Mouse (Mus musculus) neural tube, embryonic 11.5 days (tissue): ENCODE data around the gene Sp6. TPM values are rescaled to one million over a fixed set of nuclear protein-coding genes. Genes with fewer than 3 reads are reported as not detected.

ENCODE experiments used
- ATAC-seq: fragments of 200-750 bp; cut with Nextera tagmentation; 2 replicates; pipeline ENCODE4 v1.8.0; 2017; ENCODE audit warnings: moderate number of reproducible peaks, mild to moderate bottlenecking, moderate TSS enrichment, moderate library complexity; ENCODE audit not compliant: insufficient read depth, low FRiP score, low TSS enrichment
- DNase-seq: peaks from one replicate; pipeline ENCODE4 v3.0.0-alpha.2; 2015; ENCODE audit warnings: low spot score
- H3K27ac ChIP-seq: fragments of 300-500 bp; sonication (generic); 2 replicates; pipeline ENCODE4 v1.5.1; 2014; ENCODE audit warnings: low read depth, mild to moderate bottlenecking, low read length
- H3K27me3 ChIP-seq: fragments of 300-500 bp; sonication (generic); 2 replicates; pipeline ENCODE4 v1.6.1; 2014; ENCODE audit warnings: mild to moderate bottlenecking, low read length, mixed read lengths; ENCODE audit not compliant: control insufficient read depth, insufficient read depth
- H3K36me3 ChIP-seq: fragments of 300-500 bp; sonication (generic); 2 replicates; pipeline ENCODE4 v1.6.1; 2014; ENCODE audit warnings: mild to moderate bottlenecking, low read length, moderate library complexity, mixed read lengths; ENCODE audit not compliant: control insufficient read depth, insufficient read depth
- H3K4me1 ChIP-seq: fragments of 300-500 bp; sonication (generic); 2 replicates; pipeline ENCODE4 v1.6.1; 2014; ENCODE audit warnings: low read length, mixed read lengths; ENCODE audit not compliant: control insufficient read depth, insufficient read depth
- H3K4me2 ChIP-seq: fragments of 300-500 bp; sonication (generic); 2 replicates; pipeline ENCODE4 v1.6.1; 2014; ENCODE audit warnings: low read depth, mild to moderate bottlenecking, moderate library complexity
- H3K4me3 ChIP-seq: fragments of 300-500 bp; sonication (generic); 2 replicates; pipeline ENCODE4 v1.5.1; 2014; ENCODE audit warnings: low read depth, low read length
- H3K9ac ChIP-seq: fragments of 300-500 bp; sonication (generic); 2 replicates; pipeline ENCODE4 v1.6.1; 2014; ENCODE audit warnings: mild to moderate bottlenecking, low read length
- H3K9me3 ChIP-seq: fragments of 300-500 bp; sonication (generic); 2 replicates; pipeline ENCODE4 v1.6.1; 2016; ENCODE audit warnings: low read length; ENCODE audit not compliant: control insufficient read depth
- WGBS: fragments of 180-500 bp; shearing (Covaris S2); extraction: QIAGEN DNeasy Blood & Tissue Kit; methylation state at CpG from one replicate; pipeline ENCODE4 v1.1.7; 2014; 5-methylcytosine and 5-hydroxymethylcytosine counted together
- polyA plus RNA-seq: library from polyadenylated mRNA; unstranded; fragments of >200 nt; fragmentation: Nextera tagmentation; extraction: Ambion mirVana; gene quantifications from 2 replicates; pipeline ENCODE4 v1.2.1, GENCODE M21; 2014

Gene Sp6
- polyA plus RNA-seq, 1 experiment from 2014 or later: 0.09 TPM

DNA sequence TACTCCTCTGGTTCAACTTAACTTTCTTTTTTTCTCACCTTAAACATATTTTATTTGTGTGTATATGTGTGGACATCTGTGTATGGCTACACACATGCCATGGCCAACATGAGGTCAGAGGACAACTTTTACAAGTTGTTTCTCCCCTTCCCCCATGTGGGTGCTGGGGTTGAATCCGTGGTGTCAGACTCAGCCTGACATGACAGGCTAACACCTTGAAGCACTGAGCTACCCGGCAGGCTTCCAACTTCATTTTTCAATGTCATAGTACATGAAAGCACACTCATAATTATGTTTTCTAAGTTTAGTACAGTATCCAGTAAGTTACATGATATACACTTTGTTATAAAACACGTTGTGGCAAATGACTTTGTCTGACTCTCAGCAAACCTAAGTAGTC, 42.9 kb upstream of the Sp6 start:
- H3K4me2 ChIP-seq: no peak overlapping the region
- DNase-seq (no peak), ATAC-seq (no peak)
- no peak overlapping the region for H3K9ac ChIP-seq
- 89% methylated on average over 3 of the region's 3 CpGs for WGBS
- no peak overlapping the region for H3K4me3 ChIP-seq
- H3K9me3 ChIP-seq: no peaks in the 10 kb centered on the region
- H3K27me3 ChIP-seq: no peaks in the 10 kb centered on the region
- no peaks in the 10 kb centered on the region for H3K4me1 ChIP-seq
- no peaks in the 10 kb centered on the region for H3K36me3 ChIP-seq
- H3K27ac ChIP-seq: no peak overlapping the region

DNA sequence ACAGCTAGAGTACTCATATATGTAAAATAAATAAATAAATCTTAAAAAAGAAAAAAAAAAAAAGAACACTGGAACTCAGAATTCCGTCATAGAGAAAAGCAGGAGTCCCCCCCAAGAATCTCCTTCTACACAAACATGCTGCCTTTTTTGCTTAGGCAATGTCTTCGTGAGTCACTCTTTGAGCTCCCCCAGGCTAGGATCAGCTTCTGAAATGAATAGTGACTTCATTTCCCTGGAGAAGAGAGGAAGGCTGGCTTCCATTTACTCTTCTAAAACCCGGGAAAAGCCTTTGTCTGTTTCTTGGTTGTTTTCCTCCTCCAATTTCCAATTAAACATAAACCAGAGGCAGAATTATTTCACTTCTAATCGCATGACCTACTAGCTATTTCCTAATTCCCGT, 40.3 kb upstream of the Sp6 start:
- DNase-seq: no peak
- Histone ChIP-seq H3K27me3 (no peaks in the 10 kb centered on the region), H3K4me1 (peaks cover 12% of the 10 kb centered on the region), H3K9ac (no peak overlapping the region), H3K4me3 (no peak overlapping the region), H3K9me3 (no peaks in the 10 kb centered on the region), H3K27ac (no peak overlapping the region), H3K36me3 (no peaks in the 10 kb centered on the region), H3K4me2 (no peak overlapping the region)
- ATAC-seq: no peak
- WGBS: 80% methylated on average over 5 of the region's 5 CpGs

- WGBS: 86% methylated on average over 5 of the region's 5 CpGs
Observed at GRCm38 (mm10) chr11:96973426-96973964, 39.7 kb upstream of the Sp6 start.

DNA sequence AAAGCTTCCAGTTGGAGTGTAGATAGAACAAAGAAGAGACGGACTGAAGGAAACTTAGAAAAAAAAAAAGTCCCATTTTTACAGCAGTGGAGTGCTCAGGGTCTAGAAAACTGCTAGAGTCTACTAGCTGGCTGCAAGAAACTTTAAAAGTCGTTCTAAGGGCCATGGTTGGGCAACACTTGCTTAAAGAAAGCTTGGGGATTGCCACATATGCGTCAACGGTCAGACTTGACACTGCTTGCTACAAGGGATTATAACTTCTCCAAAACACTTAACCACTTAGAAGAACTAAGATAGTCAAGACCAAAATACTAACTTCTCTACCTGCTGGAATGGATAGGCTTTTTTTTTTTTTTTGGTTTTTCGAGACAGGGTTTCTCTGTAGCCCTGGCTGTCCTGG, 38.4 kb upstream of the Sp6 start:
- Histone ChIP-seq H3K9me3 (no peaks in the 10 kb centered on the region), H3K4me1 (peaks cover 15% of the 10 kb centered on the region), H3K27me3 (no peaks in the 10 kb centered on the region), H3K4me2 (no peak overlapping the region), H3K27ac (no peak overlapping the region), H3K4me3 (no peak overlapping the region), H3K9ac (no peak overlapping the region), H3K36me3 (no peaks in the 10 kb centered on the region)
- WGBS: 86% methylated on average over 5 of the region's 5 CpGs
- DNase-seq (no peak), ATAC-seq (no peak)

More at GRCm38 (mm10) chr11:96973426-96973964, 39.7 kb upstream of the Sp6 start:
- DNase-seq (no peak), ATAC-seq (no peak)
- Histone ChIP-seq H3K9me3 (no peaks in the 10 kb centered on the region), H3K27ac (no peak overlapping the region), H3K4me1 (peaks cover 15% of the 10 kb centered on the region), H3K4me3 (no peak overlapping the region), H3K27me3 (no peaks in the 10 kb centered on the region), H3K36me3 (no peaks in the 10 kb centered on the region), H3K4me2 (no peak overlapping the region), H3K9ac (no peak overlapping the region)

GRCm38 (mm10) chr11:96975511-96976378, 37.4 kb upstream of the Sp6 start:
- no peak overlapping the region; the same call in 1 of the 2 replicates for H3K4me2 ChIP-seq
- H3K27me3 ChIP-seq: no peaks in the 10 kb centered on the region
- H3K9ac ChIP-seq: no peak overlapping the region
- H3K4me1 ChIP-seq: peaks cover 15% of the 10 kb centered on the region
- no peak for DNase-seq
- ATAC-seq: no peak
- 81% methylated on average over 10 of the region's 10 CpGs for WGBS
- H3K27ac ChIP-seq: no peak overlapping the region
- H3K4me3 ChIP-seq: peak overlapping the region; percentile 89
- H3K36me3 ChIP-seq: no peaks in the 10 kb centered on the region
- no peaks in the 10 kb centered on the region for H3K9me3 ChIP-seq

- H3K9me3 ChIP-seq: no peaks in the 10 kb centered on the region
- H3K27me3 ChIP-seq: no peaks in the 10 kb centered on the region
- 62% methylated on average over 3 of the region's 3 CpGs for WGBS
- H3K9ac ChIP-seq: peak overlapping the region; percentile 95
- H3K4me2 ChIP-seq: peak overlapping the region; percentile 84
- DNase-seq (no peak), ATAC-seq (no peak)
- H3K36me3 ChIP-seq: no peaks in the 10 kb centered on the region
- H3K27ac ChIP-seq: no peak overlapping the region
- H3K4me3 ChIP-seq: peak overlapping the region; percentile 89
- peaks cover 15% of the 10 kb centered on the region for H3K4me1 ChIP-seq
Observed at GRCm38 (mm10) chr11:96976379-96976687, 36.9 kb upstream of the Sp6 start.

GRCm38 (mm10) chr11:96976911-96977591, 36.1 kb upstream of the Sp6 start:
- Histone ChIP-seq H3K4me1 (peaks cover 15% of the 10 kb centered on the region), H3K4me2 (peak overlapping the region; percentile 84), H3K9me3 (no peaks in the 10 kb centered on the region), H3K27ac (peak overlapping the region; percentile 92), H3K9ac (peak overlapping the region; percentile 95), H3K27me3 (no peaks in the 10 kb centered on the region), H3K36me3 (no peaks in the 10 kb centered on the region), H3K4me3 (peak overlapping the region; percentile 89)
- DNase-seq: peak; percentile 92
- ATAC-seq: peak; percentile 62
- under 1% methylated on average over 26 of the region's 50 CpGs for WGBS

- peaks cover 15% of the 10 kb centered on the region for H3K4me1 ChIP-seq
- ATAC-seq: peak; percentile 97
- H3K9me3 ChIP-seq: no peaks in the 10 kb centered on the region
- peak overlapping the region; percentile 95 for H3K9ac ChIP-seq
- peak; percentile 97 for DNase-seq
- no peaks in the 10 kb centered on the region for H3K36me3 ChIP-seq
- no peaks in the 10 kb centered on the region for H3K27me3 ChIP-seq
- WGBS: under 1% methylated on average over 45 of the region's 45 CpGs
- H3K27ac ChIP-seq: peak overlapping the region; percentile 92
- H3K4me2 ChIP-seq: peak overlapping the region; percentile 84
- peak overlapping the region; percentile 89 for H3K4me3 ChIP-seq
Observed at GRCm38 (mm10) chr11:96977606-96978400, 35.4 kb upstream of the Sp6 start.
